Mouse (Mus musculus): ENCODE data around the gene Pole2. TPM values are rescaled to one million over a fixed set of nuclear protein-coding genes. Genes with fewer than 3 reads are reported as not detected.

Gene Pole2
- total and polyA plus RNA-seq, 3 experiments = 14.4 to 89.5 (median 18.0) TPM

DNA sequence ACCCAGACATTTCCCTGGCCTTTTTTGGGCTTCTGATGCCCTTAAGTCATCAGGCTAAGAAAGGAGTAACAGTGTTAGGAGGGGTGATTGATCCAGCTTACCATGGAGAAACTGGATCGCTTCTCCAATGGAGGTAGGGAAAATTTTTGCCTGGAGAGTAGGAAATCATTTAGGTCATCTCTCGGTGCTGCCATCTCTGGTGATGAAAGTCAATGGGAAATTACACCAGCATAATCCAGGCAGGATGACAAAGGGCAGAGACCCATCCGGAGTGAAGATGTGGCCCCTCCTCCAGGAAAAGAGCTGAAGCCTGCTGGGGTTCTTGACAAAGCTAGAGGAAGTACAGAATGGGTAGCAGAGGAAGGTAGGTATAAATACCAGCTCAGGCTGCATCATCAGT, 10.3 kb upstream of the Pole2 start:
- no peaks in the 10 kb centered on the region for H3K79me2 ChIP-seq (ENCODE audit: control insufficient read depth, insufficient read depth, low read length, poor library complexity)
- no peak overlapping the region for H3K27ac ChIP-seq (ENCODE audit: control insufficient read depth, low read depth, low read length)

DNA sequence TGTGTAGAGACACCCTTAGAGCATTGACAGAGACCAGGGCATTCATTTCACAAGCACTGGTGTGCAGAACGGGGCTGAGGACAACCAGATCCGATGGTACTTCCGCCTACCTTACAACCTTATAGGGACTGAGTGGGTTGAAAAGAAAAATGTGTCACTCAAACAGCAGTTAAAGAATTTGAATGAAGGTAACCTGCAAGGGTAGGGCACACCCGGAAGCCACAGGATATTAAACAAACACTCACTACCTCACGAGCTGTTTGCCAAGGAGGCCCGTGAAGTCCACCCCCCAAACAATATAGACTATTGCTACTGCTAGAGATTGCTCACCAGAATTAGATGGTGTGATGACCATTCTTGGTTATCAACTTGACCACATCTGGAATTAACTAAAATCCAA, 7.8 kb upstream of the Pole2 start:
- Histone ChIP-seq H3K79me2 (ENCODE audit: control insufficient read depth, insufficient read depth, low read length, poor library complexity) (no peaks in the 10 kb centered on the region), H3K4me1 (ENCODE audit: control insufficient read depth in 1 of 2, insufficient read depth in 2 of 2, low read length in 2 of 2) (no peaks in the 10 kb centered on the region), H3K4me3 (ENCODE audit: control insufficient read depth in 1 of 2, insufficient read depth in 1 of 2, low read depth in 2 of 2, low read length in 2 of 2) (no peak overlapping the region), H3K27me3 (ENCODE audit: control insufficient read depth in 1 of 2, insufficient read depth in 2 of 2, low read length in 2 of 2) (no peaks in the 10 kb centered on the region; a peak in 1 of 4 replicates), H3K36me3 (ENCODE audit: control insufficient read depth in 1 of 2, insufficient read depth in 2 of 2, low read length in 2 of 2) (no peaks in the 10 kb centered on the region), H3K9me3 (replicated peaks; ENCODE audit: insufficient read depth, low read length) (no peaks in the 10 kb centered on the region), H3K27ac (ENCODE audit: control insufficient read depth, low read depth, low read length) (no peak overlapping the region), H3K9ac (ENCODE audit: control insufficient read depth, low read depth, low read length, poor library complexity, severe bottlenecking) (no peak overlapping the region)
- no peak for DNase-seq (ENCODE audit: low read depth, low spot score)
- no peak for TF ChIP-seq POLR2A (IDR thresholded peaks at IDR 0.05; ENCODE audit: control insufficient read depth in 1 of 2, insufficient read depth in 1 of 2, low read depth in 1 of 2, low read length in 2 of 2, poor library complexity in 1 of 2)
- TF ChIP-seq NELFE (IDR thresholded peaks at IDR 0.05; ENCODE audit: low read depth, low read length) = no peak
- TF ChIP-seq KAT2A (conservative IDR thresholded peaks at IDR 0.05; ENCODE audit: low read depth, low read length) = no peak
- no peak for TF ChIP-seq CHD1 (IDR thresholded peaks at IDR 0.05; ENCODE audit: low read depth, low read length)
- TF ChIP-seq POLR2AphosphoS2 (IDR thresholded peaks at IDR 0.05; ENCODE audit: low read length) = no peak
- TF ChIP-seq ZNF384 (IDR thresholded peaks at IDR 0.05; ENCODE audit: low read depth, low read length) = no peak
- TF ChIP-seq NRF1 (IDR thresholded peaks at IDR 0.05; ENCODE audit: insufficient read depth, low read depth, low read length, poor library complexity, severe bottlenecking) = no peak
- TF ChIP-seq MAX (IDR thresholded peaks at IDR 0.05; ENCODE audit: low read length) = no peak
- TF ChIP-seq HCFC1 (IDR thresholded peaks at IDR 0.05; ENCODE audit: low read depth, low read length) = no peak
- no peak for TF ChIP-seq RAD21 (IDR thresholded peaks at IDR 0.05; ENCODE audit: low read depth, low read length)
- TF ChIP-seq MAFK (IDR thresholded peaks at IDR 0.05; ENCODE audit: borderline replicate concordance, low read depth, low read length) = no peak
- TF ChIP-seq BHLHE40 (IDR thresholded peaks at IDR 0.05; ENCODE audit: borderline replicate concordance, low read depth, low read length) = no peak
- no peak for TF ChIP-seq UBTF (IDR thresholded peaks at IDR 0.05; ENCODE audit: borderline replicate concordance, insufficient read depth, low read depth, low read length)
- no peak for TF ChIP-seq ELF1 (IDR thresholded peaks at IDR 0.05; ENCODE audit: low read depth, low read length)

More for the DNA sequence above, 10.3 kb upstream of the Pole2 start:
- no peak for DNase-seq (ENCODE audit: low read depth, low spot score)
- H3K4me1 ChIP-seq (ENCODE audit: control insufficient read depth in 1 of 2, insufficient read depth in 2 of 2, low read length in 2 of 2) = no peaks in the 10 kb centered on the region; a peak in 1 of 4 replicates
- H3K36me3 ChIP-seq (ENCODE audit: control insufficient read depth in 1 of 2, insufficient read depth in 2 of 2, low read length in 2 of 2) = no peaks in the 10 kb centered on the region
- no peaks in the 10 kb centered on the region for H3K9me3 ChIP-seq (replicated peaks; ENCODE audit: insufficient read depth, low read length)
- H3K27me3 ChIP-seq (ENCODE audit: control insufficient read depth in 1 of 2, insufficient read depth in 2 of 2, low read length in 2 of 2) = no peaks in the 10 kb centered on the region; a peak in 1 of 4 replicates
- H3K9ac ChIP-seq (ENCODE audit: control insufficient read depth, low read depth, low read length, poor library complexity, severe bottlenecking) = no peak overlapping the region
- H3K4me3 ChIP-seq (ENCODE audit: control insufficient read depth in 1 of 2, insufficient read depth in 1 of 2, low read depth in 2 of 2, low read length in 2 of 2) = no peak overlapping the region
- TF ChIP-seq NRF1 (IDR thresholded peaks at IDR 0.05; ENCODE audit: insufficient read depth, low read depth, low read length, poor library complexity, severe bottlenecking) (no peak), JUND (IDR thresholded peaks at IDR 0.05; ENCODE audit: low read depth, low read length) (no peak), POLR2AphosphoS5 (IDR thresholded peaks at IDR 0.05; ENCODE audit: borderline replicate concordance, low read depth, low read length) (no peak), CHD1 (IDR thresholded peaks at IDR 0.05; ENCODE audit: low read depth, low read length) (no peak), GABPA (IDR thresholded peaks at IDR 0.05; ENCODE audit: low read depth, low read length) (no peak), RCOR1 (IDR thresholded peaks at IDR 0.05; ENCODE audit: low read depth, low read length) (no peak), EP300 (IDR thresholded peaks at IDR 0.05; ENCODE audit: low read depth in 1 of 2, low read length in 2 of 2) (no peak), SIN3A (IDR thresholded peaks at IDR 0.05; ENCODE audit: low read length) (no peak), TCF12 (IDR thresholded peaks at IDR 0.05; ENCODE audit: low read depth, low read length) (no peak), ZKSCAN1 (IDR thresholded peaks at IDR 0.05; ENCODE audit: low read depth, low read length) (no peak), KAT2A (conservative IDR thresholded peaks at IDR 0.05; ENCODE audit: low read depth, low read length) (no peak)

Measured in MEL (cell line).